Mouse (Mus musculus) MEL (cell line): Measurements from ENCODE around the gene Cadps. TPM values are rescaled to one million over a fixed set of nuclear protein-coding genes. Genes with fewer than 3 reads are reported as not detected.

Source experiments
- DNase-seq: peaks from one replicate; pipeline ENCODE4 v3.0.0; 2011; ENCODE audit warnings: low read depth, low spot score
- H3K27ac ChIP-seq: 2 replicates; pipeline ENCODE4 v1.5.1; 2012; ENCODE audit warnings: low read depth, mild to moderate bottlenecking, control low read depth, low read length, moderate library complexity; ENCODE audit not compliant: control insufficient read depth
- H3K27me3 ChIP-seq, 2 experiments: fragments of 150-350 bp in 1 of 2; sonication (generic) in 1 of 2; 2 replicates each; pipeline ENCODE4 v1.6.1; 2012; ENCODE audit warnings: low read length in 2 of 2, mild to moderate bottlenecking in 2 of 2, improper control_type of control experiment in 1 of 2, moderate library complexity in 1 of 2; ENCODE audit not compliant: insufficient read depth in 2 of 2, control insufficient read depth in 1 of 2
- H3K36me3 ChIP-seq, 2 experiments: 2 replicates each; pipeline ENCODE4 v1.6.1; 2012 to 2014; ENCODE audit warnings: low read length in 2 of 2, improper control_type of control experiment in 1 of 2, inconsistent platforms in 1 of 2, mild to moderate bottlenecking in 1 of 2; ENCODE audit not compliant: insufficient read depth in 2 of 2, control insufficient read depth in 1 of 2
- H3K4me1 ChIP-seq, 2 experiments: fragments of 150-350 bp in 1 of 2; sonication (generic) in 1 of 2; 2 replicates each; pipeline ENCODE4 v1.6.1; 2012; ENCODE audit warnings: low read length in 2 of 2, improper control_type of control experiment in 1 of 2, mild to moderate bottlenecking in 1 of 2; ENCODE audit not compliant: insufficient read depth in 2 of 2, control insufficient read depth in 1 of 2
- H3K4me3 ChIP-seq, 2 experiments: fragments of 150-350 bp in 1 of 2; sonication (generic) in 1 of 2; 2 replicates each; pipeline ENCODE4 v1.5.1; 2012; ENCODE audit warnings: low read depth in 2 of 2, low read length in 2 of 2, mild to moderate bottlenecking in 2 of 2, moderate library complexity in 2 of 2, control low read depth in 1 of 2, improper control_type of control experiment in 1 of 2; ENCODE audit not compliant: control insufficient read depth in 1 of 2, insufficient read depth in 1 of 2
- H3K79me2 ChIP-seq: 2 replicates; pipeline ENCODE4 v1.6.1; 2012; ENCODE audit warnings: mild to moderate bottlenecking, low read length, moderate library complexity; ENCODE audit not compliant: control insufficient read depth, poor library complexity, insufficient read depth
- H3K9ac ChIP-seq: 2 replicates; pipeline ENCODE4 v1.6.1; 2012; ENCODE audit warnings: low read depth, mild to moderate bottlenecking, control low read depth, low read length, moderate library complexity; ENCODE audit not compliant: control insufficient read depth, poor library complexity, severe bottlenecking
- H3K9me3 ChIP-seq: fragments of 150-350 bp; sonication (generic); replicated peaks from 2 replicates; pipeline ENCODE4 v1.6.1; 2012; ENCODE audit warnings: mild to moderate bottlenecking, low read length, improper control_type of control experiment, moderate library complexity; ENCODE audit not compliant: insufficient read depth
- BHLHE40 ChIP-seq: IDR thresholded peaks from 2 replicates; pipeline ENCODE4 v1.6.1; 2012; ENCODE audit warnings: low read depth, mild to moderate bottlenecking, inconsistent platforms, low read length, improper control_type of control experiment, borderline replicate concordance
- CHD1 ChIP-seq: IDR thresholded peaks from 2 replicates; pipeline ENCODE4 v1.6.1; 2012; ENCODE audit warnings: low read depth, mild to moderate bottlenecking, inconsistent platforms, low read length, improper control_type of control experiment
- E2F4 ChIP-seq: IDR thresholded peaks from 2 replicates; pipeline ENCODE4 v1.6.1; 2011; ENCODE audit warnings: low read depth, low read length, improper control_type of control experiment, borderline replicate concordance
- ELF1 ChIP-seq: IDR thresholded peaks from 2 replicates; pipeline ENCODE4 v1.6.1; 2014; ENCODE audit warnings: low read depth, mild to moderate bottlenecking, inconsistent platforms, low read length, improper control_type of control experiment, moderate library complexity
- EP300 ChIP-seq, 2 experiments: IDR thresholded peaks; 2 replicates each; pipeline ENCODE4 v1.6.1; 2011; ENCODE audit warnings: improper control_type of control experiment in 2 of 2, low read length in 2 of 2, low read depth in 1 of 2, mild to moderate bottlenecking in 1 of 2
- ETS1 ChIP-seq: IDR thresholded peaks from 2 replicates; pipeline ENCODE4 v1.6.1; 2012; ENCODE audit warnings: low read depth, mild to moderate bottlenecking, inconsistent platforms, low read length, improper control_type of control experiment, moderate library complexity
- HCFC1 ChIP-seq: IDR thresholded peaks from 2 replicates; pipeline ENCODE4 v1.6.1; 2012; ENCODE audit warnings: low read depth, mild to moderate bottlenecking, inconsistent platforms, low read length, improper control_type of control experiment, moderate library complexity
- JUND ChIP-seq: IDR thresholded peaks from 2 replicates; pipeline ENCODE4 v1.6.1; 2011; ENCODE audit warnings: low read depth, mild to moderate bottlenecking, improper control_type of control experiment, low read length
- MAFK ChIP-seq: IDR thresholded peaks from 2 replicates; pipeline ENCODE4 v1.6.1; 2011; ENCODE audit warnings: low read depth, mild to moderate bottlenecking, low read length, improper control_type of control experiment, borderline replicate concordance
- MAX ChIP-seq: IDR thresholded peaks from 2 replicates; pipeline ENCODE4 v1.6.1; 2011; ENCODE audit warnings: low read length, improper control_type of control experiment
- MAZ ChIP-seq: IDR thresholded peaks from 2 replicates; pipeline ENCODE4 v1.6.1; 2012; ENCODE audit warnings: low read depth, mild to moderate bottlenecking, inconsistent platforms, low read length, improper control_type of control experiment
- MEF2A ChIP-seq: IDR thresholded peaks from 2 replicates; pipeline ENCODE4 v1.6.1; 2014; ENCODE audit warnings: low read depth, mild to moderate bottlenecking, inconsistent platforms, low read length, improper control_type of control experiment; ENCODE audit not compliant: poor library complexity, insufficient replicate concordance, severe bottlenecking; ENCODE audit errors: extremely low read depth
- MXI1 ChIP-seq: IDR thresholded peaks from 2 replicates; pipeline ENCODE4 v1.6.1; 2011; ENCODE audit warnings: mild to moderate bottlenecking, low read depth, low read length, improper control_type of control experiment
- MYB ChIP-seq: IDR thresholded peaks from 2 replicates; pipeline ENCODE4 v1.6.1; 2011; ENCODE audit warnings: mild to moderate bottlenecking, low read depth, low read length, improper control_type of control experiment
- NELFE ChIP-seq: IDR thresholded peaks from 2 replicates; pipeline ENCODE4 v1.6.1; 2011; ENCODE audit warnings: low read depth, low read length, improper control_type of control experiment
- NRF1 ChIP-seq: IDR thresholded peaks from 2 replicates; pipeline ENCODE4 v1.6.1; 2014; ENCODE audit warnings: low read depth, mild to moderate bottlenecking, inconsistent platforms, low read length, improper control_type of control experiment, moderate library complexity; ENCODE audit not compliant: poor library complexity, insufficient read depth, severe bottlenecking
- POLR2AphosphoS5 ChIP-seq: IDR thresholded peaks from 2 replicates; pipeline ENCODE4 v1.6.1; 2012; ENCODE audit warnings: low read depth, borderline replicate concordance, mild to moderate bottlenecking, inconsistent platforms, low read length, moderate library complexity, mixed read lengths
- SMC3 ChIP-seq: IDR thresholded peaks from 2 replicates; pipeline ENCODE4 v1.6.1; 2011; ENCODE audit warnings: low read depth, low read length, improper control_type of control experiment
- TAL1 ChIP-seq: IDR thresholded peaks from 2 replicates; pipeline ENCODE4 v1.6.1; 2012; ENCODE audit warnings: mild to moderate bottlenecking, inconsistent platforms, low read length, moderate library complexity, mixed read lengths
- UBTF ChIP-seq: IDR thresholded peaks from 2 replicates; pipeline ENCODE4 v1.6.1; 2012; ENCODE audit warnings: low read depth, mild to moderate bottlenecking, inconsistent platforms, low read length, improper control_type of control experiment, moderate library complexity, borderline replicate concordance; ENCODE audit not compliant: insufficient read depth
- USF1 ChIP-seq: IDR thresholded peaks from 2 replicates; pipeline ENCODE4 v1.6.1; 2014; ENCODE audit warnings: low read depth, mild to moderate bottlenecking, inconsistent platforms, low read length, improper control_type of control experiment, moderate library complexity
- USF2 ChIP-seq, 2 experiments: IDR thresholded peaks; 2 replicates each; pipeline ENCODE4 v1.6.1; 2011 to 2012; ENCODE audit warnings: improper control_type of control experiment in 2 of 2, low read length in 2 of 2, borderline replicate concordance in 1 of 2, inconsistent platforms in 1 of 2, low read depth in 1 of 2, mild to moderate bottlenecking in 1 of 2; ENCODE audit not compliant: insufficient read depth in 1 of 2
- ZKSCAN1 ChIP-seq: IDR thresholded peaks from 2 replicates; pipeline ENCODE4 v1.6.1; 2012; ENCODE audit warnings: low read depth, mild to moderate bottlenecking, inconsistent platforms, low read length, improper control_type of control experiment, moderate library complexity
- polyA plus RNA-seq, 2 experiments: library from polyadenylated mRNA; stranded (reverse) in 1 of 2; unstranded in 1 of 2; fragments of >175 nt in 1 of 2; fragments of >200 nt in 1 of 2; gene quantifications; 2 replicates each; pipeline versions ENCODE4 v1.2.1 to v1.2.4; 2012; ENCODE audit warnings: low replicate concordance in 2 of 2, low read depth in 1 of 2; ENCODE audit not compliant: insufficient read length in 2 of 2, insufficient read depth in 1 of 2, missing spikeins in 1 of 2
- total RNA-seq: library from RNA; depleted of rRNA; stranded (reverse); fragments of 300-350 nt; gene quantifications from 2 replicates; pipeline ENCODE4 v1.2.3, GENCODE M21; 2012

Gene Cadps
- total and polyA plus RNA-seq, 3 experiments = not detected

- H3K27me3 ChIP-seq = no peaks in the 10 kb centered on the region
- no peak overlapping the region for H3K9ac ChIP-seq
- H3K27ac ChIP-seq = no peak overlapping the region
Observed at GRCm38 (mm10) chr14:12558920-12559573, 263.8 kb downstream of the Cadps start.

GRCm38 (mm10) chr14:12554486-12554885 lies 268.4 kb downstream of the Cadps start:
- Histone ChIP-seq H3K4me1 (no peaks in the 10 kb centered on the region), H3K27ac (no peak overlapping the region), H3K36me3 (no peaks in the 10 kb centered on the region), H3K4me3 (no peak overlapping the region), H3K9ac (no peak overlapping the region), H3K9me3 (no peaks in the 10 kb centered on the region), H3K79me2 (no peaks in the 10 kb centered on the region), H3K27me3 (no peaks in the 10 kb centered on the region)
- no peak for TF ChIP-seq MAZ
- no peak for TF ChIP-seq TAL1
- no peak for TF ChIP-seq POLR2AphosphoS5
- no peak for TF ChIP-seq E2F4
- no peak for TF ChIP-seq CHD1
- no peak for DNase-seq

More at GRCm38 (mm10) chr14:12558920-12559573, 263.8 kb downstream of the Cadps start:
- Histone ChIP-seq H3K9me3 (no peaks in the 10 kb centered on the region), H3K36me3 (no peaks in the 10 kb centered on the region), H3K4me1 (no peaks in the 10 kb centered on the region), H3K79me2 (no peaks in the 10 kb centered on the region), H3K4me3 (no peak overlapping the region)
- DNase-seq = no peak
- TF ChIP-seq BHLHE40 (no peak), UBTF (no peak), ETS1 (no peak), HCFC1 (no peak), MAZ (no peak), USF2 (IDR thresholded peaks at IDR 0.05; ENCODE audit: borderline replicate concordance in 1 of 2, insufficient read depth in 1 of 2, low read depth in 1 of 2, low read length in 2 of 2) (no peak), NELFE (no peak), ELF1 (no peak), MEF2A (no peak), MAFK (no peak), JUND (no peak), MXI1 (no peak), MYB (no peak), EP300 (IDR thresholded peaks at IDR 0.05; ENCODE audit: low read depth in 1 of 2, low read length in 2 of 2) (no peak), USF1 (no peak), MAX (no peak), CHD1 (no peak), ZKSCAN1 (no peak), SMC3 (no peak), NRF1 (no peak)
